Mouse (Mus musculus) erythroblast, embryonic 14.5 days (primary cell): ENCODE measurements around the gene Cbarp.

Experiments
- GATA1 ChIP-seq: IDR thresholded peaks from 2 replicates; pipeline ENCODE4 v1.6.1; 2012; ENCODE audit warnings: low read length, inconsistent platforms, mixed read lengths
- TAL1 ChIP-seq: IDR thresholded peaks from 3 replicates; pipeline ENCODE4 v1.6.1; 2012; ENCODE audit warnings: low read length, inconsistent platforms, mixed read lengths

- TF ChIP-seq TAL1 = no peak
- no peak for TF ChIP-seq GATA1
These were observed 39.7 kb downstream of the Cbarp start for GRCm38 (mm10) chr10:80100982-80101381.
